Comparison of ENCODE assay signal across 11 mouse cellular contexts in genomic region chr15:31342496-31342901, GRCm38 (mm10). TPM values are rescaled to one million over a fixed set of nuclear protein-coding genes. Genes with fewer than 3 reads are reported as not detected.
A peak's percentile ranks its signal among the peaks of the same experiment; 100 is the strongest.
DNase-seq lines count a peak whose midpoint lies in the region; ATAC-seq and TF ChIP-seq lines count a peak whose summit lies in the region.
"Had no signal": no experiment of that assay in that cellular context is flagged by ENCODE, and none has a peak within 500 bp of the region (broad histone marks: within the 10 kb centered on the region; RNA-seq: fewer than 3 reads in every experiment).

No protein-coding gene starts in this region.

- H3K9me3 ChIP-seq in midbrain, embryonic 16.5 days (replicated peaks; ENCODE audit: control insufficient read depth, low read length, poor library complexity, severe bottlenecking) = no peaks in the 10 kb centered on the region
- H3K9me3 ChIP-seq in midbrain, embryonic 14.5 days (ENCODE audit: control insufficient read depth, low read length) = no peaks in the 10 kb centered on the region
- H3K9me3 ChIP-seq in forebrain, embryonic 14.5 days (replicated peaks; ENCODE audit: control insufficient read depth, low read length) = no peaks in the 10 kb centered on the region
- H3K9me3 ChIP-seq: embryonic facial prominence, embryonic 15.5 days; limb, embryonic 12.5 days had no signal

- H3K4me3 ChIP-seq in midbrain, embryonic 16.5 days (ENCODE audit: low read depth, low read length) = no peak overlapping the region
- H3K4me3 ChIP-seq in midbrain, embryonic 14.5 days (replicated peaks; ENCODE audit: low read depth, low read length) = no peak overlapping the region
- no peak overlapping the region for H3K4me3 ChIP-seq in thymus, adult 2 months (ENCODE audit: control insufficient read depth, insufficient read depth, low read length)
- H3K4me3 ChIP-seq in forebrain, embryonic 14.5 days (ENCODE audit: low read depth, low read length) = no peak overlapping the region
- H3K4me3 ChIP-seq: embryonic facial prominence, embryonic 15.5 days; limb, embryonic 12.5 days had no signal

- H3K27ac ChIP-seq in midbrain, embryonic 16.5 days (ENCODE audit: low read length) = no peak overlapping the region
- H3K27ac ChIP-seq in midbrain, embryonic 14.5 days (replicated peaks; ENCODE audit: low read depth, low read length) = no peak overlapping the region
- no peak overlapping the region for H3K27ac ChIP-seq in thymus, adult 2 months (ENCODE audit: control insufficient read depth, insufficient read depth, low read length)
- no peak overlapping the region for H3K27ac ChIP-seq in forebrain, embryonic 14.5 days (ENCODE audit: low read depth, low read length)
- H3K27ac ChIP-seq: embryonic facial prominence, embryonic 15.5 days; limb, embryonic 12.5 days had no signal

- 55% methylated on average over 8 of the region's 8 CpGs for WGBS in midbrain, embryonic 16.5 days
- 72% methylated on average over 8 of the region's 8 CpGs for WGBS in midbrain, embryonic 14.5 days
- WGBS in thymus, adult 2 months = 79% methylated on average over 8 of the region's 8 CpGs
- 32% methylated on average over 8 of the region's 8 CpGs for WGBS in forebrain, embryonic 14.5 days

- H3K4me2 ChIP-seq in midbrain, embryonic 16.5 days (ENCODE audit: low read length) = no peak overlapping the region
- no peak overlapping the region for H3K4me2 ChIP-seq in midbrain, embryonic 14.5 days (ENCODE audit: low read length)
- no peak overlapping the region for H3K4me2 ChIP-seq in forebrain, embryonic 14.5 days (ENCODE audit: low read length)
- H3K4me2 ChIP-seq: embryonic facial prominence, embryonic 15.5 days; limb, embryonic 12.5 days had no signal

- ATAC-seq in midbrain, embryonic 16.5 days = peak; percentile 62
- ATAC-seq in midbrain, embryonic 14.5 days (ENCODE audit: low FRiP score, low TSS enrichment) = no peak
- ATAC-seq in forebrain, embryonic 14.5 days = no peak

- H3K9ac ChIP-seq in midbrain, embryonic 16.5 days (ENCODE audit: low read depth, low read length) = no peak overlapping the region
- H3K9ac ChIP-seq in midbrain, embryonic 14.5 days (replicated peaks; ENCODE audit: low read length) = no peak overlapping the region
- H3K9ac ChIP-seq in forebrain, embryonic 14.5 days (ENCODE audit: low read length) = no peak overlapping the region
- H3K9ac ChIP-seq: embryonic facial prominence, embryonic 15.5 days; limb, embryonic 12.5 days had no signal

- 0 out of 2 replicates have a peak, but pooled peaks cover 3% of the 10 kb centered on the region for H3K27me3 ChIP-seq in midbrain, embryonic 16.5 days (ENCODE audit: control insufficient read depth, insufficient read depth, low read depth, low read length)
- no peaks in the 10 kb centered on the region for H3K27me3 ChIP-seq in midbrain, embryonic 14.5 days (ENCODE audit: control insufficient read depth, insufficient read depth, low read length)
- no peaks in the 10 kb centered on the region for H3K27me3 ChIP-seq in thymus, adult 2 months (ENCODE audit: control insufficient read depth, insufficient read depth, low read length)
- no peaks in the 10 kb centered on the region for H3K27me3 ChIP-seq in forebrain, embryonic 14.5 days (replicated peaks; ENCODE audit: control insufficient read depth, insufficient read depth, low read length)
- H3K27me3 ChIP-seq: embryonic facial prominence, embryonic 15.5 days; limb, embryonic 12.5 days had no signal

- peak; percentile 44 for DNase-seq in adrenal gland, postnatal 14 days
- DNase-seq in adrenal gland, postnatal 25 days = no peak
- no peak for DNase-seq in midbrain, embryonic 14.5 days
- DNase-seq in kidney, postnatal 10 days = peak; percentile 44
- DNase-seq in thymus, adult 2 months = no peak
- DNase-seq in forebrain, embryonic 14.5 days (ENCODE audit: low spot score) = no peak
- no peak for DNase-seq in c-Kit-positive CD71-positive TER-119-positive erythroid progenitor cells, embryonic 14.5 days (ENCODE audit: low spot score)
- DNase-seq: right cerebral cortex, adult 18-20 months had no signal

- H3K36me3 ChIP-seq in midbrain, embryonic 16.5 days (ENCODE audit: control insufficient read depth, insufficient read depth, low read length) = no peaks in the 10 kb centered on the region
- H3K36me3 ChIP-seq in midbrain, embryonic 14.5 days (ENCODE audit: control insufficient read depth, insufficient read depth, low read length) = no peaks in the 10 kb centered on the region
- H3K36me3 ChIP-seq in thymus, adult 2 months (ENCODE audit: control insufficient read depth, insufficient read depth, low read length) = no peaks in the 10 kb centered on the region
- H3K36me3 ChIP-seq in forebrain, embryonic 14.5 days (ENCODE audit: control insufficient read depth, insufficient read depth, low read length) = no peaks in the 10 kb centered on the region
- H3K36me3 ChIP-seq: embryonic facial prominence, embryonic 15.5 days; limb, embryonic 12.5 days had no signal

- TF ChIP-seq POLR2A in thymus, adult 2 months (IDR thresholded peaks at IDR 0.05; ENCODE audit: control insufficient read depth, extremely low read depth, insufficient read depth, low read length, poor library complexity) = no peak

- peaks cover 4% of the 10 kb centered on the region; the same call in 1 of the 2 replicates for H3K4me1 ChIP-seq in midbrain, embryonic 16.5 days (ENCODE audit: control insufficient read depth, insufficient read depth, low read length)
- no peaks in the 10 kb centered on the region for H3K4me1 ChIP-seq in midbrain, embryonic 14.5 days (ENCODE audit: control insufficient read depth, insufficient read depth, low read length)
- H3K4me1 ChIP-seq in thymus, adult 2 months (replicated peaks; ENCODE audit: control insufficient read depth, insufficient read depth, low read length) = no peaks in the 10 kb centered on the region; the same call in 1 of the 2 replicates
- H3K4me1 ChIP-seq in forebrain, embryonic 14.5 days (ENCODE audit: control insufficient read depth, insufficient read depth, low read length) = no peaks in the 10 kb centered on the region
- H3K4me1 ChIP-seq: embryonic facial prominence, embryonic 15.5 days had no signal

- TF ChIP-seq CTCF in thymus, adult 2 months (IDR thresholded peaks at IDR 0.05; ENCODE audit: borderline replicate concordance, control insufficient read depth, extremely low read depth, insufficient read depth, low read length, poor library complexity) = no peak

RNA-seq across cellular contexts. Expression of gene Ankrd33b, which starts 25.0 kb away (rescaled TPM):
- total RNA-seq in adrenal gland, postnatal 14 days (2021) = 1.6 and 1.9 TPM in 2 replicates
- 0.82 and 1.5 TPM in 2 replicates for total RNA-seq in adrenal gland, postnatal 25 days (2021)
- 0.53 and 0.69 TPM in 2 replicates for polyA plus RNA-seq in midbrain, embryonic 16.5 days (2015; fragmentation: Nextera tagmentation; extraction: Ambion mirVana)
- polyA plus RNA-seq in midbrain, embryonic 14.5 days (2014; fragmentation: Nextera tagmentation; extraction: Ambion mirVana) = 0.18 and 0.64 TPM in 2 replicates
- 6.9 and 7.6 TPM in 2 replicates for polyA plus RNA-seq in thymus, adult 2 months (2012; rRNA removed)
- 0.52 and 0.70 TPM in 2 replicates for polyA plus RNA-seq in forebrain, embryonic 14.5 days (2014; fragmentation: Nextera tagmentation; extraction: Ambion mirVana)

Comparison
In these comparisons a context has a peak if more than half of its experiments do, and no peak if none do; other contexts are left out.
1. DNase-seq: peak in adrenal gland, postnatal 14 days (single experiment) and kidney, postnatal 10 days (single experiment); none in adrenal gland, postnatal 25 days (single experiment), midbrain, embryonic 14.5 days (single experiment), thymus, adult 2 months (single experiment), forebrain, embryonic 14.5 days (single experiment) and c-Kit-positive CD71-positive TER-119-positive erythroid progenitor cells, embryonic 14.5 days (single experiment).